Mouse (Mus musculus) yolk sac, embryonic 10.5 days (tissue): ENCODE measurements around the gene Olfr1318.
A peak's percentile ranks its signal among the peaks of the same experiment; 100 is the strongest.

Experiments used
- DNase-seq: peaks from one replicate; pipeline ENCODE4 v3.0.0-alpha.2; 2017; ENCODE audit warnings: low spot score

Olfr1318 gene

GRCm38 (mm10) chr2:112153898-112154297, at the start of gene Olfr1318:
Olfr1318 (plus strand) TSS chr2:112154198.
- DNase-seq = no peak

- no peak for DNase-seq
Measured at GRCm38 (mm10) chr2:112115340-112115739, 38.7 kb upstream of the Olfr1318 start, which contains the start of gene Olfr1315-ps1. Olfr1315-ps1 (minus strand) TSS chr2:112115440.

DNA sequence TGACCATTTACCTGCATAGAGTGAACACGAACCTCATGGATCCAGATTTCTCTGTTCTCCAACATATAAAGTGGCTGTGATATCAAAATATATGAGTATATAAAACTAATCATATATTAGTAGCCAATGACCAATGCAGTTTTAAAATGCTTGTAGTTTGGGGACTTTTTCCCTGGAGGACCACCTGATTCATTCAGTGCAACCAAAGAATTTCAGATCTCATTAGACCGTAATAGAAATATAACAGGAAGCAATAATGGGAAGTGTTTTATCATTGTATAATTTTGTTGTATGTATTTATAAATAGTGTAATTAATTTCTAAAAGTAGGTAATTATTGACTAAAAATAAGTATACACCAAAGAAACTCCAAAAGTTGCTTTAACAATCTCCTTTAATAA, 19.1 kb upstream of the Olfr1318 start, which contains the start of gene Olfr1316:
Olfr1316 (minus strand) TSS at position 101 of the 400 bp plus-strand sequence.
- no peak for DNase-seq

- no peak for DNase-seq
Measured at GRCm38 (mm10) chr2:112140029-112140428, 14.0 kb upstream of the Olfr1318 start, which contains the start of gene Olfr1317. Olfr1317 (plus strand) TSS chr2:112140329.

DNA sequence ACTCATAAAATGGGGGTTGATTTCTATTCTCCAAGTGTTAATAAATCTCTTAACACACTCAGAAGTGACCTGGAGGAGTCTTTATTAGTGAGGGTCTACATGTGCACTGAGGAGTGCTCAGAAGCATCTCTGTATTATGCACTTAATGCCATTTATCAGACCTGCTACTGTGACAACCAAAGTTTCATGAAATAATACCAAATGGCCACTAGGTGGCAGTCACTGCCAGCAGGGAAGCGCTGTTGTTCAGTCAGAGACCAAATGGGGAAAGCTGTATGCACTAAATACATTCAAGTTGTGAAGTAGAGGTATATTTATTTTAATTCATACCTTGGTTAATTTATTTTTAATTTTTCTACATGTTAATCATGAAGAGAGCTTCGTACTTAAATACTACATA, 42.9 kb downstream of the Olfr1318 start:
- DNase-seq = peak; percentile 10

- DNase-seq = no peak
Measured at GRCm38 (mm10) chr2:112203056-112203455, 49.1 kb downstream of the Olfr1318 start.
